Mouse (Mus musculus) testis, adult 2 months (tissue): ENCODE measurements around the gene Gm37240. TPM values are rescaled to one million over a fixed set of nuclear protein-coding genes. Genes with fewer than 3 reads are reported as not detected.

Source experiments
- H3K27ac ChIP-seq: fragments of 200-500 bp; 2 replicates; pipeline ENCODE4 v1.5.1; 2012; ENCODE audit warnings: low read depth, low read length; ENCODE audit not compliant: control insufficient read depth, insufficient read depth
- H3K27me3 ChIP-seq: fragments of 200-500 bp; 2 replicates; pipeline ENCODE4 v1.6.1; 2012; ENCODE audit warnings: mild to moderate bottlenecking, low read length, moderate library complexity; ENCODE audit not compliant: control insufficient read depth, insufficient read depth
- H3K36me3 ChIP-seq: fragments of 200-500 bp; 2 replicates; pipeline ENCODE4 v1.6.1; 2012; ENCODE audit warnings: mild to moderate bottlenecking, low read length; ENCODE audit not compliant: control insufficient read depth, insufficient read depth
- H3K4me1 ChIP-seq: fragments of 200-500 bp; 2 replicates; pipeline ENCODE4 v1.6.1; 2012; ENCODE audit warnings: low read length; ENCODE audit not compliant: control insufficient read depth, insufficient read depth
- H3K4me3 ChIP-seq: fragments of 200-500 bp; 2 replicates; pipeline ENCODE4 v1.5.1; 2012; ENCODE audit warnings: low read depth, mild to moderate bottlenecking, low read length, moderate library complexity, mixed read lengths; ENCODE audit not compliant: control insufficient read depth
- CTCF ChIP-seq: fragments of 200-500 bp; IDR thresholded peaks from 2 replicates; pipeline ENCODE4 v1.5.1; 2012; ENCODE audit warnings: low read depth, mild to moderate bottlenecking, inconsistent platforms, low read length, moderate library complexity; ENCODE audit not compliant: control insufficient read depth, insufficient read depth, insufficient replicate concordance
- POLR2A ChIP-seq: fragments of 200-500 bp; IDR thresholded peaks from 2 replicates; pipeline ENCODE4 v1.6.1; 2012; ENCODE audit warnings: low read depth, mild to moderate bottlenecking, inconsistent platforms, low read length, moderate library complexity; ENCODE audit not compliant: control insufficient read depth
- polyA plus RNA-seq: library from polyadenylated mRNA; depleted of rRNA; stranded (reverse); fragments of >200 nt; gene quantifications from 2 replicates; pipeline ENCODE4 v1.2.3, GENCODE M21; 2012

Gm37240 gene
- polyA plus RNA-seq, 1 experiment = not detected

DNA sequence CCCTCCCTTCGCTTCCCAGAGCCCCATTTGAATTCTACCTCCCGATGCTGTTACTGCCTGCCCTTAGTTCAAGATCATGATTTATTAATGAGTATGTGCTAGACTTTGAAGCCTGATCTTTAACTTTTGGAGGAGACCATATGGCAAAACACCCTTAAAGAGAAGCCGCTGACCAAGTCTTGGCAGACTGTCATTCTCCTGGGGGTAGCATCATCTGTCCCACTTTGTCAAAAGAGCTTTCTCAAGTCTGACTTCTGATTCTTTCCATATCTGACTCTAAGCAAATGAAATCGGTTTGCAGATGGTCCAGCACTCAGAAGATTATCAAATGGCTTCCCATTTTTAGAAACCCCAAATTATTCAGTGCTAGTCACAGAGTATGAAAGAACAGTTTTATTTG, 97.6 kb downstream of the Gm37240 start:
- no peak overlapping the region for H3K4me3 ChIP-seq
- no peak overlapping the region for H3K27ac ChIP-seq
- H3K36me3 ChIP-seq = no peaks in the 10 kb centered on the region
- no peaks in the 10 kb centered on the region for H3K27me3 ChIP-seq
- H3K4me1 ChIP-seq = no peaks in the 10 kb centered on the region
- TF ChIP-seq CTCF = no peak
- TF ChIP-seq POLR2A = no peak

DNA sequence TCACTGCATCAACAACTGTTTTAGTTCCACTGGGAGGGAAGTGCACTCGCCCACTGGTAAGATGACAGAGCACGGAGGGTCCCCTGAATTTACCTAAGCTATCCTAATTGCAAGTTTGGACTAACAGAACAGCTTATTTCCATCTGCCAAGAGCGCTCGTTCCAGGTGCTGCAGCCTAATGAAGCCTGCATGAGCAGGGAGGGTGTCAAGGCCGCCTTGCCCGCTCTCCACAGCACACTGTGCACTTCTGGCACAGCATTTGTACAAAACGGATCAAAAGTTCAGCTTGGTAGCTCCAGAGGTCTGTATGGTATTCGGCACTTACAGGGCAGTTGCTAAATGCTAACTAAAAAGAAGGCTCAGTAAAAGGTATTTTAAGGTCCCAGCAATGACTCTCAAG, 100.8 kb downstream of the Gm37240 start:
- H3K27me3 ChIP-seq = no peaks in the 10 kb centered on the region
- H3K4me3 ChIP-seq = no peak overlapping the region
- H3K4me1 ChIP-seq = no peaks in the 10 kb centered on the region
- no peak for TF ChIP-seq CTCF
- no peak for TF ChIP-seq POLR2A
- no peaks in the 10 kb centered on the region for H3K36me3 ChIP-seq
- no peak overlapping the region for H3K27ac ChIP-seq

DNA sequence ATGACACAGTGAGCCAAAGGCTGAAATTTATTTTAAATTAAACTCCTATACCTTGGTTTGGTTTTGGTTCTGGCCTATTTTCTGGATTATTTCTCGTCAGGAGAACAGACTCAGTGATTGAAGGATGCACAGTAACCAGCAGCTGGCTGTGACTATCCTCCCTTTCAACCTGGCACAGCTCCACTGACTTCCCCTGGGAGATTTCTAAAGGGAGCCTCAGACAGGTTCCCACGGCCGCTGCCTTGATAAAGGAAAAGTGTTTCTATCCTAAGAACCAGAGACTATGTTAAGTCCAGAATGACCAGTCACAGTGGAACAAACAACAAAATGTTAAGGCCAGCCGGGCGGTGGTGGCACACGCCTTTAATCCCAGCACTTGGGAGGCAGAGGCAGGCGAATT, 106.4 kb downstream of the Gm37240 start:
- TF ChIP-seq CTCF = no peak
- no peak for TF ChIP-seq POLR2A
- H3K4me3 ChIP-seq = no peak overlapping the region
- no peaks in the 10 kb centered on the region for H3K36me3 ChIP-seq
- no peak overlapping the region for H3K27ac ChIP-seq
- no peaks in the 10 kb centered on the region for H3K4me1 ChIP-seq
- H3K27me3 ChIP-seq = no peaks in the 10 kb centered on the region

DNA sequence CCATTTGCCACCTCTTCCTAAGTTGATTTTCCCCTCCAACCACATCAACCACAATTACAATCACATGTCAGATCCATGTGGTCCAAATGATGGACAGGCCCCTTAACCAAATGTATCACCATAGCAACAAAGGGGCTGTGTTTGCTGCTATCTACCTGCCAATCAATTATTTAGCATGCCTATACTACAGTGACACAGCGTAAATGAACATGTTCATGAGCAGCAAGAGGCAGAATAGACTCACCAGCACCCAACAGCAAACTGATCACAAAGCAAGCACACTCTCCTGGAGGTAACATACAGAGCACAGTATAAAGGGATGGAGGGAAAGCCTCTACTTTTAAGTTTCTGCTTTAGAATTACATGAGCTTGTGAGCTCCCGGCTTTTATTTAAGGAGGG, 107.0 kb downstream of the Gm37240 start:
- H3K4me1 ChIP-seq = no peaks in the 10 kb centered on the region
- no peak overlapping the region for H3K4me3 ChIP-seq
- H3K27ac ChIP-seq = no peak overlapping the region
- no peaks in the 10 kb centered on the region for H3K36me3 ChIP-seq
- no peaks in the 10 kb centered on the region for H3K27me3 ChIP-seq
- TF ChIP-seq POLR2A (no peak), CTCF (no peak)

GRCm38 (mm10) chr3:85777841-85778240, 109.5 kb downstream of the Gm37240 start:
- Histone ChIP-seq H3K4me3 (no peak overlapping the region), H3K36me3 (no peaks in the 10 kb centered on the region), H3K27me3 (no peaks in the 10 kb centered on the region), H3K27ac (no peak overlapping the region), H3K4me1 (no peaks in the 10 kb centered on the region)
- TF ChIP-seq POLR2A = no peak
- no peak for TF ChIP-seq CTCF

- Histone ChIP-seq H3K36me3 (no peaks in the 10 kb centered on the region), H3K27me3 (no peaks in the 10 kb centered on the region), H3K4me1 (no peaks in the 10 kb centered on the region), H3K4me3 (no peak overlapping the region), H3K27ac (no peak overlapping the region)
- TF ChIP-seq POLR2A (no peak), CTCF (no peak)
These were observed 110.0 kb downstream of the Gm37240 start for GRCm38 (mm10) chr3:85777356-85777755.

GRCm38 (mm10) chr3:85776707-85777106, 110.6 kb downstream of the Gm37240 start:
- H3K4me1 ChIP-seq = no peaks in the 10 kb centered on the region
- TF ChIP-seq POLR2A (no peak), CTCF (no peak)
- no peak overlapping the region for H3K4me3 ChIP-seq
- H3K27ac ChIP-seq = no peak overlapping the region
- H3K27me3 ChIP-seq = no peaks in the 10 kb centered on the region
- no peaks in the 10 kb centered on the region for H3K36me3 ChIP-seq

- Histone ChIP-seq H3K36me3 (no peaks in the 10 kb centered on the region), H3K27ac (no peak overlapping the region), H3K4me3 (no peak overlapping the region), H3K27me3 (no peaks in the 10 kb centered on the region), H3K4me1 (no peaks in the 10 kb centered on the region)
- TF ChIP-seq CTCF = no peak
- TF ChIP-seq POLR2A = no peak
These were observed 111.2 kb downstream of the Gm37240 start for GRCm38 (mm10) chr3:85776126-85776525.
